Mouse (Mus musculus) small intestine, adult 2 months (tissue): Measurements from ENCODE around the gene Ppp1ca.

Experiments
- CTCF ChIP-seq: fragments of 200-500 bp; IDR thresholded peaks from 2 replicates; pipeline ENCODE4 v1.5.1; 2012; ENCODE audit warnings: low read depth, mild to moderate bottlenecking, control low read depth, inconsistent platforms, low read length, moderate library complexity, mixed read lengths; ENCODE audit not compliant: insufficient replicate concordance, insufficient read length; ENCODE audit errors: extremely low read depth
- POLR2A ChIP-seq: fragments of 200-500 bp; IDR thresholded peaks from 2 replicates; pipeline ENCODE4 v1.6.1; 2012; ENCODE audit warnings: low read depth, mild to moderate bottlenecking, control low read depth, inconsistent platforms, low read length, moderate library complexity

- TF ChIP-seq POLR2A (no peak), CTCF (no peak)
These were observed 34.9 kb downstream of the Ppp1ca start for GRCm38 (mm10) chr19:4226779-4227178.
